Mouse (Mus musculus): ENCODE results near the gene Wfs1. TPM values are rescaled to one million over a fixed set of nuclear protein-coding genes. Genes with fewer than 3 reads are reported as not detected.
A peak's percentile ranks its signal among the peaks of the same experiment; 100 is the strongest.

Gene Wfs1
- total and polyA plus RNA-seq, 3 experiments: 0.56 to 2.5 (median 1.8) TPM

DNA sequence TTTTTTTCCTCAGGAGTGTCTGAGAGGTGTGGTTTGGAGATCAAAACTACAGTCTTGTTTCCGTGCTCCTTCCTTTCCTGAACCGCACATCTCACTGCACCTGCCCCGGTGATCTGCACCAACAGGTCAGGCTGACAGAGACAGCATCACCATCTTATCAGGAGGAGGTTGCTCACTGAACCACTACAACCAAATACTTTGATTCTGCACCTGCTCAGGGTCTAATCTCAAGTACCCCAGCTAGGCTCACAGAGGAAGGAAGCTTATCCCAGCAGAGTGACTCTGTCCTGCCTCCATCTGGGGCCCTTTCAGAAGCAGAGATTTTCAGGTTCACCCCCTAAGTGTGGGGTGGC, 596 bp upstream of the Wfs1 start:
- TF ChIP-seq MAX (IDR thresholded peaks at IDR 0.05; ENCODE audit: low read length) (no peak), RCOR1 (conservative IDR thresholded peaks at IDR 0.05; ENCODE audit: low read depth, low read length) (no peak), CHD2 (IDR thresholded peaks at IDR 0.05; ENCODE audit: low read length) (peak; percentile 20; the same call in 1 of the 2 replicates), ZMIZ1 (IDR thresholded peaks at IDR 0.05; ENCODE audit: low read depth, low read length) (no peak), ZNF384 (IDR thresholded peaks at IDR 0.05; ENCODE audit: low read depth, low read length) (peak; percentile 7; the same call in 1 of the 2 replicates), SIN3A (IDR thresholded peaks at IDR 0.05; ENCODE audit: low read length) (0 out of 2 replicates have a peak, but pooled peaks have one; percentile 14)
- Histone ChIP-seq H3K27ac (ENCODE audit: insufficient read depth, low read depth) (no peak overlapping the region), H3K4me3 (replicated peaks in 1 of 3; ENCODE audit: low read depth in 2 of 3, low read length in 2 of 3, poor library complexity in 1 of 3) (no peak overlapping the region)

DNA sequence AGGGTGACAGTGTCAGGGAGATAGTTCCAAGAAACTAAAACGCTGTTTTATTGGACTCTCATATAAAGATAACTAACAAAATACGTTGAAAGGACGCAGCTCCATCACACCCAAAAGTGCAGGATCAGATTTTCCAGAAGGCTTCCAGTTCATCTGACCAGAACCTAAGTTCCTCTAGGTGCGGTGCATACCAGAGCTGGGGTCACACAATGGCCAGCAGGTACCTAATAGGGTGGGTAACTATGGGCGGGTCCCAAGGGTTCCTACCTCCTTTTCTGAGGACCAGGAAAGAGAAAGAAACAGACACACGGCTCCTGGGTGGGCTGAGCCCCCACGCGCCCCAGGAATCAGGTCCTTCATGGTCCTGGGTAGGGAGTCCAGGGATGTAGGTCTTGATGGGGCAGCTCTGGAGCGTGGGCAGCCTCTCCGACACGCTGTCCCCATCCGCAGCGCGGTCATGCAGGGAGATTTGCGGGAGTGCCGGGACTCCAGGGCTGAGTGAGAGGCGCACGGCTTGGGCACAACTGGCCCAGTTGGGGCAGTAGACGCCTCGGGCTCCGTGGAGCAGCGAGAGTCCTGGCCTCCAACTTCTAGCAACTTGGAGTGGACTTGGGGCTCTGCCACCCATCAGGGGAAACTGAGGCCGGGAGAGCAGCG, 753 bp downstream of the Wfs1 start:
- no peaks in the 10 kb centered on the region for H3K79me2 ChIP-seq (replicated peaks; ENCODE audit: control insufficient read depth, extremely low read depth, insufficient read depth, poor library complexity, severe bottlenecking)
- H3K9me3 ChIP-seq (replicated peaks; ENCODE audit: low read length): peaks cover 4% of the 10 kb centered on the region
- H3K4me2 ChIP-seq (ENCODE audit: insufficient read depth, low read depth, poor library complexity, severe bottlenecking): peak overlapping the region; percentile 59
- no peak overlapping the region for H3K27ac ChIP-seq (ENCODE audit: insufficient read depth, low read depth)
- no peak for TF ChIP-seq JUN (IDR thresholded peaks at IDR 0.05; ENCODE audit: insufficient read depth, low read depth, low read length)
- no peak for TF ChIP-seq MAFK (IDR thresholded peaks at IDR 0.05; ENCODE audit: insufficient replicate concordance, low read length)
- no peak for TF ChIP-seq MAZ (IDR thresholded peaks at IDR 0.05; ENCODE audit: low read depth, low read length)
- TF ChIP-seq RCOR1 (conservative IDR thresholded peaks at IDR 0.05; ENCODE audit: low read depth, low read length): no peak
- TF ChIP-seq SMC3 (IDR thresholded peaks at IDR 0.05; ENCODE audit: low read depth, low read length): no peak
- no peak for TF ChIP-seq IRF4 (IDR thresholded peaks at IDR 0.05; ENCODE audit: low read depth, low read length)
- no peak for TF ChIP-seq SIN3A (IDR thresholded peaks at IDR 0.05; ENCODE audit: low read length)
- TF ChIP-seq ZNF384 (IDR thresholded peaks at IDR 0.05; ENCODE audit: low read depth, low read length): no peak
- no peak for TF ChIP-seq MAX (IDR thresholded peaks at IDR 0.05; ENCODE audit: low read length)
- no peak for TF ChIP-seq CTCF (conservative IDR thresholded peaks at IDR 0.05 in 1 of 2, IDR thresholded peaks at IDR 0.05 in 1 of 2; ENCODE audit: low read depth in 2 of 2, low read length in 2 of 2)
- no peak for TF ChIP-seq POLR2AphosphoS2 (IDR thresholded peaks at IDR 0.05; ENCODE audit: low read depth, low read length)
- no peak for TF ChIP-seq BHLHE40 (IDR thresholded peaks at IDR 0.05; ENCODE audit: low read depth, low read length)
- TF ChIP-seq MEF2A (IDR thresholded peaks at IDR 0.05; ENCODE audit: borderline replicate concordance, low read depth, low read length): no peak
- no peak for TF ChIP-seq EP300 (IDR thresholded peaks at IDR 0.05; ENCODE audit: low read length)
- peaks cover 7 to 18% of the 10 kb centered on the region in 2 experiments; a peak in 3 of 4 replicates for H3K4me1 ChIP-seq (ENCODE audit: control insufficient read depth in 1 of 2, insufficient read depth in 2 of 2)
- peak overlapping the region; percentile 69 to 95 (median 72) for H3K4me3 ChIP-seq (replicated peaks in 1 of 3; ENCODE audit: low read depth in 2 of 3, low read length in 2 of 3, poor library complexity in 1 of 3)
- no peaks in the 10 kb centered on the region for H3K36me3 ChIP-seq (replicated peaks in 1 of 2; ENCODE audit: control insufficient read depth in 1 of 2, insufficient read depth in 1 of 2, low read length in 1 of 2)
- no peak for DNase-seq (ENCODE audit: extremely low read depth)
- in situ Hi-C loops (cut with MboI; ENCODE audit: low pct_ligation_motif_present, low pct_unique_long_range_greater_than_20kb, low sequenced_read_pairs): no loop called here
- H3K27me3 ChIP-seq (replicated peaks): peaks cover 24% of the 10 kb centered on the region
- dilution Hi-C loops (cut with MboI; ENCODE audit: extremely low pct_ligation_motif_present, extremely low pct_unique_long_range_greater_than_20kb, low sequenced_read_pairs): no loop called here
- H3K9ac ChIP-seq (ENCODE audit: insufficient read depth, low read depth): peak overlapping the region; percentile 86

More for the DNA sequence above, 596 bp upstream of the Wfs1 start:
- no peaks in the 10 kb centered on the region for H3K79me2 ChIP-seq (replicated peaks; ENCODE audit: control insufficient read depth, extremely low read depth, insufficient read depth, poor library complexity, severe bottlenecking)
- H3K4me2 ChIP-seq (ENCODE audit: insufficient read depth, low read depth, poor library complexity, severe bottlenecking): peak overlapping the region; percentile 68
- dilution Hi-C loops (cut with MboI; ENCODE audit: extremely low pct_ligation_motif_present, extremely low pct_unique_long_range_greater_than_20kb, low sequenced_read_pairs) (no loop called here), in situ Hi-C loops (cut with MboI; ENCODE audit: low pct_ligation_motif_present, low pct_unique_long_range_greater_than_20kb, low sequenced_read_pairs) (no loop called here)
- peaks cover 4% of the 10 kb centered on the region for H3K9me3 ChIP-seq (replicated peaks; ENCODE audit: low read length)
- H3K27me3 ChIP-seq (replicated peaks): peaks cover 29% of the 10 kb centered on the region
- peaks cover 7 to 18% of the 10 kb centered on the region in 2 experiments; a peak in 3 of 4 replicates for H3K4me1 ChIP-seq (ENCODE audit: control insufficient read depth in 1 of 2, insufficient read depth in 2 of 2)
- peak overlapping the region; percentile 22; the same call in 1 of the 2 replicates for H3K9ac ChIP-seq (ENCODE audit: insufficient read depth, low read depth)
- DNase-seq (ENCODE audit: extremely low read depth): no peak
- no peaks in the 10 kb centered on the region for H3K36me3 ChIP-seq (replicated peaks in 1 of 2; ENCODE audit: control insufficient read depth in 1 of 2, insufficient read depth in 1 of 2, low read length in 1 of 2)
